Mouse (Mus musculus) forebrain, embryonic 14.5 days (tissue): ENCODE data around the gene 2310030G06Rik. TPM values are rescaled to one million over a fixed set of nuclear protein-coding genes. Genes with fewer than 3 reads are reported as not detected.

ENCODE experiments used
- ATAC-seq: fragments of 200-750 bp; cut with Nextera tagmentation; 2 replicates; pipeline ENCODE4 v1.8.0; 2017; ENCODE audit warnings: mild to moderate bottlenecking, moderate library complexity
- DNase-seq: peaks from one replicate; pipeline ENCODE4 v3.0.0-alpha.2; 2015; ENCODE audit warnings: low spot score
- H3K27ac ChIP-seq: fragments of 300-500 bp; sonication (generic); 2 replicates; pipeline ENCODE4 v1.5.1; 2014; ENCODE audit warnings: low read depth, mild to moderate bottlenecking, control low read depth, low read length, moderate library complexity
- H3K27me3 ChIP-seq: fragments of 300-500 bp; sonication (generic); replicated peaks from 2 replicates; pipeline ENCODE4 v1.6.1; 2014; ENCODE audit warnings: low read length, control low read depth, mixed read lengths; ENCODE audit not compliant: control insufficient read depth, insufficient read depth
- H3K36me3 ChIP-seq: fragments of 300-500 bp; sonication (generic); 2 replicates; pipeline ENCODE4 v1.6.1; 2014; ENCODE audit warnings: low read length, control low read depth; ENCODE audit not compliant: control insufficient read depth, insufficient read depth
- H3K4me1 ChIP-seq: fragments of 300-500 bp; sonication (generic); 2 replicates; pipeline ENCODE4 v1.6.1; 2014; ENCODE audit warnings: antibody characterized with exemption, low read length, control low read depth; ENCODE audit not compliant: control insufficient read depth, insufficient read depth
- H3K4me2 ChIP-seq: fragments of 300-500 bp; sonication (generic); 2 replicates; pipeline ENCODE4 v1.6.1; 2014; ENCODE audit warnings: mild to moderate bottlenecking, control low read depth, low read length
- H3K4me3 ChIP-seq: fragments of 300-500 bp; sonication (generic); 2 replicates; pipeline ENCODE4 v1.5.1; 2014; ENCODE audit warnings: low read depth, low read length, control low read depth
- H3K9ac ChIP-seq: fragments of 300-500 bp; sonication (generic); 2 replicates; pipeline ENCODE4 v1.6.1; 2014; ENCODE audit warnings: mild to moderate bottlenecking, low read length, control low read depth, moderate library complexity
- H3K9me3 ChIP-seq: fragments of 300-500 bp; sonication (generic); replicated peaks from 2 replicates; pipeline ENCODE4 v1.6.1; 2016; ENCODE audit warnings: low read length, control low read depth, mixed read lengths; ENCODE audit not compliant: control insufficient read depth
- WGBS: fragments of 180-500 bp; shearing (Covaris S2); extraction: QIAGEN DNeasy Blood & Tissue Kit; methylation state at CpG from one replicate; pipeline ENCODE4 v1.1.7; 2014; 5-methylcytosine and 5-hydroxymethylcytosine counted together
- polyA plus RNA-seq: library from polyadenylated mRNA; unstranded; fragments of >200 nt; fragmentation: Nextera tagmentation; extraction: Ambion mirVana; gene quantifications from 2 replicates; pipeline ENCODE4 v1.2.1, GENCODE M21; 2014

The 2310030G06Rik gene
- polyA plus RNA-seq, 1 experiment from 2014 or later: 1.1 TPM

- peak overlapping the region; percentile 80 for H3K4me2 ChIP-seq
- H3K4me3 ChIP-seq: peak overlapping the region; percentile 52
Measured at GRCm38 (mm10) chr9:50698418-50699409, 47.6 kb downstream of the 2310030G06Rik start.

DNA sequence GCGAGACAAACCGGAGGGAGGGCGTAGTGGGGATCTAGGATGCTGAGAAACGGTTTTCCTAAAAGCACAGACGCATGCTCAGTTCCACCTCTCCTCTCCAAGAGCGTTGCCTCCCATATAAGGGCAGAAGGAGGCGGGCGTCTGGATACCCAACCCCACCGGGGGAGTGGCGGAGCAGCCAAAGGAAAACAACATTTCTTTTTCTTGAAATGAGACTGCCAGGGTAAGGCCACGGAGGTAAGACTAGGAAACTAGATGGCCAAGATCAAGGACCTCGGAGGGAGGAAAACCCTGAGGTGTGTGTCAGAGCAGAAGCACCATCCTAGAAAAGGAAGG, 48.7 kb downstream of the 2310030G06Rik start:
- H3K4me2 ChIP-seq: peak overlapping the region; percentile 80
- peak overlapping the region; percentile 52 for H3K4me3 ChIP-seq
- peak overlapping the region; percentile 58; the same call in 1 of the 2 replicates for H3K27ac ChIP-seq
- H3K9ac ChIP-seq: peak overlapping the region; percentile 65
- peak; percentile 92 for DNase-seq
- no peaks in the 10 kb centered on the region for H3K27me3 ChIP-seq
- H3K9me3 ChIP-seq: no peaks in the 10 kb centered on the region
- 2% methylated on average over 12 of the region's 12 CpGs for WGBS
- H3K4me1 ChIP-seq: peaks cover 11% of the 10 kb centered on the region
- ATAC-seq: peak; percentile 80
- peaks cover 27% of the 10 kb centered on the region for H3K36me3 ChIP-seq

More at GRCm38 (mm10) chr9:50698418-50699409, 47.6 kb downstream of the 2310030G06Rik start:
- Histone ChIP-seq H3K9me3 (no peaks in the 10 kb centered on the region), H3K27me3 (no peaks in the 10 kb centered on the region), H3K27ac (peak overlapping the region; percentile 6; the same call in 1 of the 2 replicates), H3K9ac (peak overlapping the region; percentile 71), H3K4me1 (peaks cover 5% of the 10 kb centered on the region), H3K36me3 (peaks cover 18% of the 10 kb centered on the region)
- WGBS: under 1% methylated on average over 52 of the region's 70 CpGs
- ATAC-seq (peak; percentile 67), DNase-seq (peak; percentile 52)

DNA sequence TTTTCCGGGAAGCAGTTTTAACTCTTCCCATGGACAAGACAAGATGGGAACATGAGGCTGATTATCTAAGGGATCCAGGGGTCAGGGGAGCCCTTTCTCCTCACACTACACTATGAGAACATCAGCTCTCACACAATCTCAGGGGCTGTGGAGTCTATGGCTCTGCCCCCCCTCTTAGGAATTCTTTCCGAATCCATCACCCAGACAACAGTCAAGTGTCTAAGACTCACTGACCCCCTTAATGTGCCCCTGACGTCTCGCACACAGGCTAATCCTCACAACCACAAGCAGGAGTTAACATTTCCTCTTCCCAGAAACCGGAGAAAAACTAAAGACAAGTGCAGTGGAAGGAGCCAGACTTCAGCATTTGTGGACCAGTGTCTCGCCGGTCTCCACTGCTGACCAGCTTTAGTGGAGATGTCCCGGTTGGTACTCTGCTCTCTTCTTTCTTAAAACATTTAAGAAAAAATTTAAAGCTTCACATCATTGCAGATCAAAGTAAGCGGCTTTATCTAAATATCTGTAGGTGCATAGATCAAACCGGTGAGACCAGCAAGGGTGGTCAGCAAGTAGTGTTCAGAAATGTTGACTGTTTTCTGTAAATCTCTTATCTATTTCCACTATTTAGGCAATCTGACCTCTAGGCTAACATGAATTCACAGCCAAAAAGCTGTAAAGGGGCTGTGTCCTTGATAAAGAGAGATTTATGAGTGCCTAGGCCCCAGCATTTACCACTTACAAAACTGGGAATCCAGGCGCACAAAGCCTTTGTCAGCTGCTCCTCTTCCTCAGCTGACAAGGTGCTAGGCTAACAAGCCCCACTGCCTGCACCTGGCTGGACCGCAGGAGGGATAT, 49.3 kb downstream of the 2310030G06Rik start:
- ATAC-seq (no peak), DNase-seq (no peak)
- H3K27me3 ChIP-seq: no peaks in the 10 kb centered on the region
- peak overlapping the region; percentile 58; the same call in 1 of the 2 replicates for H3K27ac ChIP-seq
- H3K4me1 ChIP-seq: peaks cover 13% of the 10 kb centered on the region
- peak overlapping the region; percentile 65 for H3K9ac ChIP-seq
- 45% methylated on average over 12 of the region's 12 CpGs for WGBS
- no peaks in the 10 kb centered on the region for H3K9me3 ChIP-seq
- H3K4me2 ChIP-seq: peak overlapping the region; percentile 80
- H3K4me3 ChIP-seq: peak overlapping the region; percentile 52
- peaks cover 31% of the 10 kb centered on the region for H3K36me3 ChIP-seq

DNA sequence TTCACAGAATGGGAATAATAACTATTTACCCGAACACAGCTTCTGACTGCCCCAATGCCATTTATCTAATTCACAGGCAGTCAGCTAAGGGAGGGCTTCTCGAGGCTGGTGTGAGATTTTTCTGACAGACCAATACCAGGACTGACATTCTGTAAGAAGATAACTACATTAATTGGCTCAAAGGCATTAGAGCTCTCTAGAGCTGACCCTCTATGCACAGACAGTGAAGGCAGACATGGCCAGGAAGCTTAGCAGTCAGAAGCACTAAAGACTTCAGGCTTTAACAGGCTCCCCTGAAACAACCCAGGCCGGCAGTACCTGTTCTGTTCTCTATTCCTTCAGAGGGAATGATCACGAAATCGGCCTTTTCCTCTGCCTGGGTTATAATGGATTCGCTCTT, 51.2 kb downstream of the 2310030G06Rik start:
- 88% methylated on average over 6 of the region's 6 CpGs for WGBS
- peaks cover 13% of the 10 kb centered on the region for H3K4me1 ChIP-seq

DNA sequence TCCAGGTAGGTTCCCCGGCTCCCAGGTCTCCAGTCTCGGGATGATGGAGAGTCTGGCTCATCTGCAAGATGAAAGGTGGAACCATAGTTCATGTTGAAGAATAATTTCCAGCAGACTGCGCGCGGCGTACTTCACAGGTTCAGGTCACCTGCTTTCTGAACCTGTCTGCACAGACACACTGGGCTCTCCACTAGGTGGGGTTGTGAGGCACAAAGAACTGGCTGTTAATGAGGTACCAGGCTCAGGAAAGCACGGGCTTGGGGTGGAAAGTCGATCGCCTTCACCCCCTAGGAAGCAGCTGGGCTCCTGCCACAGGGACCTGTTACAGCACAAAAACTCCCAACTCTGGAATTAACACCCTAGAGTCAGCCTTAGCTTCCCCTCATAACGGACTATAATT, 52.7 kb downstream of the 2310030G06Rik start:
- ATAC-seq: no peak
- 17% methylated on average over 10 of the region's 10 CpGs for WGBS

More for the DNA sequence above, 51.2 kb downstream of the 2310030G06Rik start:
- Histone ChIP-seq H3K9me3 (no peaks in the 10 kb centered on the region), H3K4me2 (no peak overlapping the region), H3K27me3 (no peaks in the 10 kb centered on the region), H3K36me3 (peaks cover 22% of the 10 kb centered on the region), H3K9ac (no peak overlapping the region), H3K4me3 (no peak overlapping the region), H3K27ac (no peak overlapping the region)
- DNase-seq (no peak), ATAC-seq (no peak)

DNA sequence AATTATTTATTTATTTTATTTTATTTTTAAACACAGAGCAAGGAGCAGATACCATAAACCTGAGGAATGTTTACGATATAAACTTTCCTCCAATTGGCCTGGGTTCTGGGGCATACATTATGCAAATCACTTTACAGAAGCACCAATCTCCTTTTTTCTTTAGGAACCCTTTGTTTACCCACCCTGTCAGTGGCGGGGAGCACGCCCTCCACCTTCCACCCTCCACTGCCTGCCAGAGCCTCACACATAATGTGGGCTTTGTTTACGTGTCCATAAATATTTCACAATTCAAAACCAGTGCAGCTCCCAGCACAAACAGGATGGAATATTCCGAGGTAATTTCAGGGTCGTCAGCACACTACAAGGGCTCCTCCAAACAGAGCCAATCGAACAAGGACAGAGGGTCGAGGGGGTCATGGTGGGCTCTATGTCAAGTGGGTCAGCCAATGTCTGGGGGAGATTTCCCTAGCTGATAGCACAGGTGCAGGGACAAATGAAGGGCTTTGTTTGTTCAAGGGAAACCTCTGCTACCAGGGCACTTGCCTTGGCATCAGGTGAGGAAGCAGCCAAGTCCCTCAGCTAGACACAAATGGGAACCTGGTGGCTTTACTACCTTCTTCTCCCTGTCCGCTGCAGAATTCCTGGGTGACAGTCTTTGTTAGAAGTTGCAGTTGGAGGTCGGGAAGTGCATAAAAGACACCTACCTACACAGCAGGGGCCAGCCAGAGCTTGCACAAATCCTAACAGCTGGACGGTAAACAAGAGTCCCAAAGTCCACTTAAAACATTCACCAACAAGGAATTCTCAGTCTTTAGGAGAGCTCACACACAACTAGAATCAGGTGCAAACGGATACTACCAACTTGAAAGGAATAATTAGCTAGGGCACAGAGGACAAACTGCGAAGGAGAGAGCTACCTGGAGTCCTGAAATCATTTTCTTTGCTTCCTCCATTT, 53.4 kb downstream of the 2310030G06Rik start:
- Histone ChIP-seq H3K9ac (0 out of 2 replicates have a peak overlapping the region, but pooled peaks have one; percentile 13), H3K9me3 (no peaks in the 10 kb centered on the region), H3K27ac (0 out of 2 replicates have a peak overlapping the region, but pooled peaks have one; percentile 21), H3K4me3 (no peak overlapping the region), H3K36me3 (peaks cover 35% of the 10 kb centered on the region), H3K4me2 (peak overlapping the region; percentile 26; the same call in 1 of the 2 replicates), H3K27me3 (no peaks in the 10 kb centered on the region), H3K4me1 (peaks cover 10% of the 10 kb centered on the region)
- ATAC-seq (peak; percentile 64; the same call in 1 of the 2 replicates), DNase-seq (peak; percentile 20)
- 13% methylated on average over 13 of the region's 13 CpGs for WGBS

More for the DNA sequence above, 52.7 kb downstream of the 2310030G06Rik start:
- no peak overlapping the region for H3K4me2 ChIP-seq
- H3K27ac ChIP-seq: no peak overlapping the region
- H3K36me3 ChIP-seq: peaks cover 30% of the 10 kb centered on the region
- peaks cover 13% of the 10 kb centered on the region for H3K4me1 ChIP-seq
- peak overlapping the region; percentile 17; the same call in 1 of the 2 replicates for H3K9ac ChIP-seq
- H3K4me3 ChIP-seq: no peak overlapping the region
- H3K9me3 ChIP-seq: no peaks in the 10 kb centered on the region
- peak; percentile 57 for DNase-seq
- H3K27me3 ChIP-seq: no peaks in the 10 kb centered on the region
